Mouse (Mus musculus) lung, postnatal 0 days (tissue): ENCODE data around the gene Map2.

Experiments
- CTCF ChIP-seq: IDR thresholded peaks from 2 replicates; pipeline ENCODE4 v1.5.1; 2016; ENCODE audit warnings: antibody characterized with exemption, mild to moderate bottlenecking
- EP300 ChIP-seq: IDR thresholded peaks from 2 replicates; pipeline ENCODE4 v1.6.1; 2016; ENCODE audit warnings: antibody characterized with exemption, mild to moderate bottlenecking, control low read depth

DNA sequence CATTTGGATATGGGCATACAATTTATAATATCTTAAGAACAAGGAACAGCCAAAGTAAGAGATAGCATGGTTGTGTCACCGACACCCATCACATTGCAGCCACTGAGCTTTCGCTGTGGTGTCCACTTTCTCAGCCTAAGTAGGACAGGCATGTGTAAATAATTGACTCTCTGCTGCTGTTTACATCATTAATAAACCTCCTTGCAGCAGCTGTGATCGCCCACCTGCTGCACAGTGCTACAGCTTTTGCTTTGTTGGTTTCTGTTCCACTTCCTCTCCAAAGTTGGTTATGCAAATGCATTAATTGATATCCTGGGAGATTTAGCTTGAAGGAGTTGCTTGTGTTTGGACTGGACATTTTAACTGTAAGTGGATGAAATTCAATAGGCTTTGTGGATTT is 53.1 kb downstream of the Map2 start:
- TF ChIP-seq CTCF (no peak), EP300 (no peak)
